Mouse (Mus musculus) midbrain, embryonic 12.5 days (tissue): ENCODE measurements at regions not wholly inside any gene's neighbourhood (a gene's known extent, or its start where the extent isn't known, plus 50 kb on each side); places are given as distances from the start of the nearest gene placed in this dataset.

Experiments
- ATAC-seq: fragments of 200-750 bp; cut with Nextera tagmentation; 2 replicates; pipeline ENCODE4 v1.8.0; 2017; ENCODE audit warnings: low read depth, moderate TSS enrichment, moderate library complexity; ENCODE audit not compliant: low FRiP score
- H3K27ac ChIP-seq: fragments of 300-500 bp; sonication (generic); replicated peaks from 2 replicates; pipeline ENCODE4 v1.5.1; 2016; ENCODE audit warnings: mild to moderate bottlenecking
- H3K27me3 ChIP-seq: fragments of 300-500 bp; sonication (generic); 2 replicates; pipeline ENCODE4 v1.6.1; 2016; ENCODE audit warnings: mild to moderate bottlenecking
- H3K36me3 ChIP-seq: fragments of 300-500 bp; sonication (generic); 2 replicates; pipeline ENCODE4 v1.6.1; 2016
- H3K4me1 ChIP-seq: fragments of 300-500 bp; sonication (generic); 2 replicates; pipeline ENCODE4 v1.6.1; 2016
- H3K4me2 ChIP-seq: fragments of 300-500 bp; sonication (generic); replicated peaks from 2 replicates; pipeline ENCODE4 v1.6.1; 2016; ENCODE audit warnings: mild to moderate bottlenecking, moderate library complexity
- H3K4me3 ChIP-seq: fragments of 300-500 bp; sonication (generic); 2 replicates; pipeline ENCODE4 v1.5.1; 2016; ENCODE audit warnings: mild to moderate bottlenecking
- H3K9ac ChIP-seq: fragments of 300-500 bp; sonication (generic); replicated peaks from 2 replicates; pipeline ENCODE4 v1.6.1; 2016; ENCODE audit warnings: mild to moderate bottlenecking, moderate library complexity
- H3K9me3 ChIP-seq: fragments of 300-500 bp; sonication (generic); 2 replicates; pipeline ENCODE4 v1.6.1; 2016; ENCODE audit warnings: mild to moderate bottlenecking
- WGBS: fragments of 180-500 bp; shearing (Covaris S2); methylation state at CpG from one replicate; pipeline ENCODE4 v1.1.7; 2016; 5-methylcytosine and 5-hydroxymethylcytosine counted together

GRCm38 (mm10) chr16:39751748-39752147 is 232.4 kb upstream of the Lsamp start:
- H3K27me3 ChIP-seq, result no peaks in the 10 kb centered on the region
- 86% methylated on average over 2 of the region's 2 CpGs for WGBS
- no peaks in the 10 kb centered on the region for H3K4me1 ChIP-seq
- no peaks in the 10 kb centered on the region for H3K36me3 ChIP-seq
- H3K9ac ChIP-seq, result no peak overlapping the region
- H3K9me3 ChIP-seq, result no peaks in the 10 kb centered on the region
- no peak overlapping the region for H3K4me2 ChIP-seq
- H3K4me3 ChIP-seq, result no peak overlapping the region
- ATAC-seq, result no peak
- no peak overlapping the region for H3K27ac ChIP-seq

GRCm38 (mm10) chr16:39801063-39801462 is 183.1 kb upstream of the Lsamp start:
- 29% methylated on average over 3 of the region's 3 CpGs for WGBS
- H3K9ac ChIP-seq, result no peak overlapping the region
- ATAC-seq, result peak; percentile 34; the same call in 1 of the 2 replicates
- no peaks in the 10 kb centered on the region for H3K4me1 ChIP-seq
- H3K27me3 ChIP-seq, result no peaks in the 10 kb centered on the region
- H3K36me3 ChIP-seq, result no peaks in the 10 kb centered on the region
- no peak overlapping the region for H3K27ac ChIP-seq
- H3K4me3 ChIP-seq, result no peak overlapping the region
- no peaks in the 10 kb centered on the region for H3K9me3 ChIP-seq
- no peak overlapping the region for H3K4me2 ChIP-seq

- ATAC-seq, result no peak
- H3K4me1 ChIP-seq, result no peaks in the 10 kb centered on the region
- H3K27ac ChIP-seq, result no peak overlapping the region
- no peaks in the 10 kb centered on the region for H3K36me3 ChIP-seq
- no peaks in the 10 kb centered on the region for H3K27me3 ChIP-seq
- no peak overlapping the region for H3K4me2 ChIP-seq
- H3K4me3 ChIP-seq, result no peak overlapping the region
- H3K9me3 ChIP-seq, result no peaks in the 10 kb centered on the region
- no peak overlapping the region for H3K9ac ChIP-seq
Observed at GRCm38 (mm10) chr16:39820131-39820530, 164.0 kb upstream of the Lsamp start.

GRCm38 (mm10) chr16:39834241-39834640 is 149.9 kb upstream of the Lsamp start:
- H3K27me3 ChIP-seq, result no peaks in the 10 kb centered on the region
- no peak overlapping the region for H3K4me2 ChIP-seq
- H3K4me3 ChIP-seq, result no peak overlapping the region
- 11% methylated on average over 3 of the region's 3 CpGs for WGBS
- ATAC-seq, result no peak
- H3K9ac ChIP-seq, result no peak overlapping the region
- peaks cover 4% of the 10 kb centered on the region; the same call in 1 of the 2 replicates for H3K4me1 ChIP-seq
- no peak overlapping the region for H3K27ac ChIP-seq
- no peaks in the 10 kb centered on the region for H3K36me3 ChIP-seq
- no peaks in the 10 kb centered on the region for H3K9me3 ChIP-seq

- Histone ChIP-seq H3K4me3 (no peak overlapping the region), H3K9me3 (no peaks in the 10 kb centered on the region), H3K9ac (no peak overlapping the region), H3K27me3 (no peaks in the 10 kb centered on the region), H3K4me2 (no peak overlapping the region), H3K4me1 (no peaks in the 10 kb centered on the region), H3K27ac (no peak overlapping the region), H3K36me3 (no peaks in the 10 kb centered on the region)
- ATAC-seq, result no peak
- WGBS, result 75% methylated on average over 5 of the region's 5 CpGs
Observed at GRCm38 (mm10) chr16:39881525-39881924, 102.6 kb upstream of the Lsamp start.

GRCm38 (mm10) chr16:39887944-39888343 is 96.2 kb upstream of the Lsamp start:
- Histone ChIP-seq H3K4me2 (no peak overlapping the region), H3K36me3 (no peaks in the 10 kb centered on the region), H3K9me3 (no peaks in the 10 kb centered on the region), H3K27me3 (no peaks in the 10 kb centered on the region), H3K4me1 (no peaks in the 10 kb centered on the region), H3K4me3 (no peak overlapping the region), H3K9ac (no peak overlapping the region), H3K27ac (no peak overlapping the region)
- no peak for ATAC-seq
- WGBS, result 81% methylated on average over 1 of the region's 1 CpGs
